Mouse (Mus musculus) embryonic facial prominence, embryonic 15.5 days (tissue): Measurements from ENCODE around the gene Vamp2. TPM values are rescaled to one million over a fixed set of nuclear protein-coding genes. Genes with fewer than 3 reads are reported as not detected.

ENCODE experiments used
- ATAC-seq: fragments of 200-750 bp; cut with Nextera tagmentation; 2 replicates; pipeline ENCODE4 v1.8.0; 2017; ENCODE audit warnings: low read depth, moderate TSS enrichment; ENCODE audit not compliant: insufficient number of reproducible peaks, low FRiP score, low TSS enrichment
- H3K27ac ChIP-seq: fragments of 300-500 bp; sonication (generic); replicated peaks from 2 replicates; pipeline ENCODE4 v1.5.1; 2015; ENCODE audit warnings: mild to moderate bottlenecking, inconsistent platforms
- H3K27me3 ChIP-seq: fragments of 300-500 bp; sonication (generic); 2 replicates; pipeline ENCODE4 v1.6.1; 2015; ENCODE audit warnings: inconsistent platforms
- H3K36me3 ChIP-seq: fragments of 300-500 bp; sonication (generic); 2 replicates; pipeline ENCODE4 v1.6.1; 2015; ENCODE audit warnings: mild to moderate bottlenecking, inconsistent platforms
- H3K4me1 ChIP-seq: fragments of 300-500 bp; sonication (generic); 2 replicates; pipeline ENCODE4 v1.6.1; 2015; ENCODE audit warnings: inconsistent platforms
- H3K4me2 ChIP-seq: fragments of 300-500 bp; sonication (generic); replicated peaks from 2 replicates; pipeline ENCODE4 v1.6.1; 2015; ENCODE audit warnings: mild to moderate bottlenecking, inconsistent platforms
- H3K4me3 ChIP-seq: fragments of 300-500 bp; sonication (generic); replicated peaks from 2 replicates; pipeline ENCODE4 v1.5.1; 2015; ENCODE audit warnings: mild to moderate bottlenecking, inconsistent platforms
- H3K9ac ChIP-seq: fragments of 300-500 bp; sonication (generic); 2 replicates; pipeline ENCODE4 v1.6.1; 2015; ENCODE audit warnings: inconsistent platforms
- H3K9me3 ChIP-seq: fragments of 300-500 bp; sonication (generic); replicated peaks from 2 replicates; pipeline ENCODE4 v1.6.1; 2016; ENCODE audit warnings: inconsistent platforms
- WGBS: fragments of 180-500 bp; shearing (Covaris S2); methylation state at CpG from one replicate; pipeline ENCODE4 v1.1.7; 2015; 5-methylcytosine and 5-hydroxymethylcytosine counted together
- polyA plus RNA-seq: library from polyadenylated mRNA; unstranded; fragments of >200 nt; fragmentation: Nextera tagmentation; extraction: Ambion mirVana; gene quantifications from 2 replicates; pipeline ENCODE4 v1.2.1, GENCODE M21; 2015

Vamp2 gene
- polyA plus RNA-seq, 1 experiment from 2014 or later: 149 TPM

- H3K9ac ChIP-seq: no peak overlapping the region
- peak overlapping the region; percentile 95 for H3K27ac ChIP-seq
- no peak overlapping the region for H3K4me3 ChIP-seq
- no peaks in the 10 kb centered on the region for H3K9me3 ChIP-seq
- H3K4me2 ChIP-seq: no peak overlapping the region
- no peaks in the 10 kb centered on the region for H3K27me3 ChIP-seq
- ATAC-seq: no peak
- H3K4me1 ChIP-seq: peaks cover 33% of the 10 kb centered on the region
- 36% methylated on average over 6 of the region's 6 CpGs for WGBS
- no peaks in the 10 kb centered on the region for H3K36me3 ChIP-seq
These were observed 14.1 kb upstream of the Vamp2 start for GRCm38 (mm10) chr11:69073951-69074775.

GRCm38 (mm10) chr11:69074776-69075069, 13.6 kb upstream of the Vamp2 start:
- WGBS: 33% methylated on average over 2 of the region's 2 CpGs
- no peaks in the 10 kb centered on the region for H3K36me3 ChIP-seq
- ATAC-seq: no peak
- no peaks in the 10 kb centered on the region for H3K9me3 ChIP-seq
- peak overlapping the region; percentile 95 for H3K27ac ChIP-seq
- no peak overlapping the region for H3K4me2 ChIP-seq
- peaks cover 33% of the 10 kb centered on the region for H3K4me1 ChIP-seq
- no peak overlapping the region for H3K9ac ChIP-seq
- no peak overlapping the region for H3K4me3 ChIP-seq
- no peaks in the 10 kb centered on the region for H3K27me3 ChIP-seq

- no peaks in the 10 kb centered on the region for H3K9me3 ChIP-seq
- no peaks in the 10 kb centered on the region for H3K27me3 ChIP-seq
- H3K9ac ChIP-seq: no peak overlapping the region
- ATAC-seq: no peak
- H3K36me3 ChIP-seq: no peaks in the 10 kb centered on the region
- WGBS: 43% methylated on average over 9 of the region's 9 CpGs
- no peak overlapping the region for H3K4me2 ChIP-seq
- H3K27ac ChIP-seq: no peak overlapping the region
- H3K4me1 ChIP-seq: peaks cover 32% of the 10 kb centered on the region
- no peak overlapping the region for H3K4me3 ChIP-seq
These were observed 12.4 kb upstream of the Vamp2 start for GRCm38 (mm10) chr11:69075764-69076479.

GRCm38 (mm10) chr11:69076572-69076971, 11.7 kb upstream of the Vamp2 start:
- Histone ChIP-seq H3K4me3 (no peak overlapping the region), H3K9me3 (no peaks in the 10 kb centered on the region), H3K4me1 (peaks cover 26% of the 10 kb centered on the region), H3K36me3 (no peaks in the 10 kb centered on the region), H3K27me3 (no peaks in the 10 kb centered on the region), H3K27ac (no peak overlapping the region), H3K9ac (no peak overlapping the region), H3K4me2 (no peak overlapping the region)
- 54% methylated on average over 5 of the region's 5 CpGs for WGBS
- ATAC-seq: no peak

- Histone ChIP-seq H3K9ac (no peak overlapping the region), H3K4me3 (no peak overlapping the region), H3K27me3 (no peaks in the 10 kb centered on the region), H3K27ac (no peak overlapping the region), H3K9me3 (no peaks in the 10 kb centered on the region), H3K4me1 (peaks cover 19% of the 10 kb centered on the region), H3K36me3 (no peaks in the 10 kb centered on the region), H3K4me2 (no peak overlapping the region)
- ATAC-seq: no peak
- 79% methylated on average over 9 of the region's 9 CpGs for WGBS
These were observed 11.0 kb upstream of the Vamp2 start for GRCm38 (mm10) chr11:69077316-69077715.

- no peak overlapping the region for H3K4me2 ChIP-seq
- no peaks in the 10 kb centered on the region for H3K36me3 ChIP-seq
- H3K27me3 ChIP-seq: no peaks in the 10 kb centered on the region
- no peaks in the 10 kb centered on the region for H3K9me3 ChIP-seq
- no peak overlapping the region for H3K4me3 ChIP-seq
- no peak for ATAC-seq
- WGBS: 88% methylated on average over 6 of the region's 6 CpGs
- peaks cover 15% of the 10 kb centered on the region for H3K4me1 ChIP-seq
- no peak overlapping the region for H3K27ac ChIP-seq
- no peak overlapping the region for H3K9ac ChIP-seq
These were observed 10.2 kb upstream of the Vamp2 start for GRCm38 (mm10) chr11:69078041-69078440.

GRCm38 (mm10) chr11:69078805-69079438, 9.4 kb upstream of the Vamp2 start:
- no peak overlapping the region for H3K4me3 ChIP-seq
- no peaks in the 10 kb centered on the region for H3K27me3 ChIP-seq

GRCm38 (mm10) chr11:69080102-69080854, 8.0 kb upstream of the Vamp2 start:
- Histone ChIP-seq H3K36me3 (no peaks in the 10 kb centered on the region), H3K9ac (no peak overlapping the region), H3K27ac (no peak overlapping the region), H3K4me3 (no peak overlapping the region), H3K4me1 (0 out of 2 replicates have a peak, but pooled peaks cover 3% of the 10 kb centered on the region), H3K4me2 (no peak overlapping the region), H3K27me3 (no peaks in the 10 kb centered on the region), H3K9me3 (no peaks in the 10 kb centered on the region)
- WGBS: 79% methylated on average over 15 of the region's 15 CpGs
- ATAC-seq: no peak

More at GRCm38 (mm10) chr11:69078805-69079438, 9.4 kb upstream of the Vamp2 start:
- H3K27ac ChIP-seq: no peak overlapping the region
- 64% methylated on average over 5 of the region's 5 CpGs for WGBS
- no peaks in the 10 kb centered on the region for H3K9me3 ChIP-seq
- H3K9ac ChIP-seq: no peak overlapping the region
- peaks cover 11% of the 10 kb centered on the region for H3K4me1 ChIP-seq
- H3K4me2 ChIP-seq: no peak overlapping the region
- H3K36me3 ChIP-seq: no peaks in the 10 kb centered on the region
- ATAC-seq: no peak

GRCm38 (mm10) chr11:69080855-69081222, 7.5 kb upstream of the Vamp2 start:
- Histone ChIP-seq H3K36me3 (no peaks in the 10 kb centered on the region), H3K4me1 (0 out of 2 replicates have a peak, but pooled peaks cover 3% of the 10 kb centered on the region), H3K4me3 (no peak overlapping the region), H3K9ac (no peak overlapping the region), H3K27me3 (no peaks in the 10 kb centered on the region), H3K4me2 (no peak overlapping the region), H3K9me3 (no peaks in the 10 kb centered on the region), H3K27ac (no peak overlapping the region)
- 91% methylated on average over 8 of the region's 8 CpGs for WGBS
- no peak for ATAC-seq

GRCm38 (mm10) chr11:69081613-69082012, 6.7 kb upstream of the Vamp2 start:
- H3K4me1 ChIP-seq: no peaks in the 10 kb centered on the region
- no peak overlapping the region for H3K4me2 ChIP-seq
- H3K9me3 ChIP-seq: no peaks in the 10 kb centered on the region
- no peaks in the 10 kb centered on the region for H3K36me3 ChIP-seq
- no peak overlapping the region for H3K27ac ChIP-seq
- no peak overlapping the region for H3K4me3 ChIP-seq
- 90% methylated on average over 7 of the region's 7 CpGs for WGBS
- no peak overlapping the region for H3K9ac ChIP-seq
- ATAC-seq: no peak
- H3K27me3 ChIP-seq: no peaks in the 10 kb centered on the region

GRCm38 (mm10) chr11:69085608-69086007, 2.7 kb upstream of the Vamp2 start:
- Histone ChIP-seq H3K9ac (no peak overlapping the region), H3K27me3 (no peaks in the 10 kb centered on the region), H3K4me1 (peaks cover 30% of the 10 kb centered on the region), H3K4me3 (no peak overlapping the region), H3K36me3 (peaks cover 11% of the 10 kb centered on the region), H3K9me3 (no peaks in the 10 kb centered on the region), H3K27ac (no peak overlapping the region), H3K4me2 (no peak overlapping the region)
- WGBS: 56% methylated on average over 6 of the region's 6 CpGs
- no peak for ATAC-seq
